Mouse (Mus musculus) heart, postnatal 0 days (tissue): Measurements from ENCODE around the gene Tssk2. TPM values are rescaled to one million over a fixed set of nuclear protein-coding genes. Genes with fewer than 3 reads are reported as not detected.
A peak's percentile ranks its signal among the peaks of the same experiment; 100 is the strongest.

Source experiments
- ATAC-seq: fragments of 200-750 bp; cut with Nextera tagmentation; 2 replicates; pipeline ENCODE4 v1.8.0; 2017; ENCODE audit warnings: low read depth, moderate number of reproducible peaks, moderate library complexity; ENCODE audit not compliant: insufficient read depth
- DNase-seq: peaks from one replicate; pipeline ENCODE4 v3.0.0-alpha.2; 2016; ENCODE audit warnings: low spot score
- H3K27ac ChIP-seq: fragments of 300-500 bp; sonication (generic); 2 replicates; pipeline ENCODE4 v1.5.1; 2014; ENCODE audit warnings: low read depth, mild to moderate bottlenecking
- H3K27me3 ChIP-seq: fragments of 300-500 bp; sonication (generic); 2 replicates; pipeline ENCODE4 v1.6.1; 2014; ENCODE audit warnings: low read length, mixed read lengths; ENCODE audit not compliant: control insufficient read depth, insufficient read depth
- H3K36me3 ChIP-seq: fragments of 300-500 bp; sonication (generic); replicated peaks from 2 replicates; pipeline ENCODE4 v1.6.1; 2014; ENCODE audit warnings: low read length, mixed read lengths; ENCODE audit not compliant: control insufficient read depth, insufficient read depth
- H3K4me1 ChIP-seq: fragments of 300-500 bp; sonication (generic); 2 replicates; pipeline ENCODE4 v1.6.1; 2014; ENCODE audit warnings: antibody characterized with exemption; ENCODE audit not compliant: control insufficient read depth, insufficient read depth
- H3K4me2 ChIP-seq: fragments of 300-500 bp; sonication (generic); 2 replicates; pipeline ENCODE4 v1.6.1; 2014; ENCODE audit warnings: low read depth, mild to moderate bottlenecking, low read length, moderate library complexity
- H3K4me3 ChIP-seq: fragments of 300-500 bp; sonication (generic); 2 replicates; pipeline ENCODE4 v1.5.1; 2014; ENCODE audit warnings: low read depth, low read length
- H3K9ac ChIP-seq: fragments of 300-500 bp; sonication (generic); replicated peaks from 2 replicates; pipeline ENCODE4 v1.6.1; 2014; ENCODE audit warnings: low read depth, low read length, mixed read lengths
- H3K9me3 ChIP-seq: fragments of 300-500 bp; sonication (generic); replicated peaks from 2 replicates; pipeline ENCODE4 v1.6.1; 2016; ENCODE audit warnings: low read length; ENCODE audit not compliant: control insufficient read depth
- CTCF ChIP-seq: IDR thresholded peaks from 2 replicates; pipeline ENCODE4 v1.5.1; 2016; ENCODE audit warnings: antibody characterized with exemption, control low read depth, low read depth
- EP300 ChIP-seq: IDR thresholded peaks from 2 replicates; pipeline ENCODE4 v1.6.1; 2016; ENCODE audit warnings: antibody characterized with exemption, low read depth
- WGBS: fragments of 180-500 bp; shearing (Covaris S2); extraction: QIAGEN DNeasy Blood & Tissue Kit; methylation state at CpG from one replicate; pipeline ENCODE4 v1.1.7; 2014; 5-methylcytosine and 5-hydroxymethylcytosine counted together
- polyA plus RNA-seq: library from polyadenylated mRNA; unstranded; fragments of >200 nt; fragmentation: Nextera tagmentation; extraction: Ambion mirVana; gene quantifications from 2 replicates; pipeline ENCODE4 v1.2.1, GENCODE M21; 2015
- total RNA-seq: library from RNA; depleted of rRNA; stranded (reverse); fragments of >200 nt; gene quantifications from 2 replicates; pipeline ENCODE4 v1.2.3, GENCODE M21; 2014; ENCODE audit warnings: low replicate concordance; rRNA removed

Tssk2 gene
- not detected in 2 replicates for total RNA-seq
- not detected in 2 replicates for polyA plus RNA-seq

DNA sequence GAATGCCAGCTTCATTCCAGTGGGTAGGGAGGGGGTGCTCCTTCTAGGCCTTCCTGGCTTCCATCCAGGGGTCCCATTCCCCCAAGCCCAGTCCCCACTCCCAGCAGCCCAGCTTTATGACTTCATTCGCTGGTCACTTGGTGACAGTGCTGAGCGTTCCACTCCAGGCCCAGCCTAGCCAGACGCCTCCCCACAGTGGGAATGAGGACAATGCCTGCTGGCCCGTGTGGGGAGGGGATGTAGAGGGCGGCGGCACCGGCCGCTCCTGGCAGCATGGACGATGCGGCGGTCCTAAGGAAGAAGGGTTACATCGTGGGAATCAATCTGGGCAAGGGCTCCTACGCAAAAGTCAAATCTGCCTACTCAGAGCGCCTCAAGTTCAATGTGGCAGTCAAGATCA lies at the start of gene Tssk2, which contains the start of gene Dgcr2:
Gene Tssk2, plus strand, starts transcription at position 176 of the 400 bp plus-strand sequence.
Gene Dgcr2, minus strand, starts transcription at position 101 of the 400 bp plus-strand sequence.
- Histone ChIP-seq H3K9me3 (no peaks in the 10 kb centered on the region), H3K27ac (no peak within 1 kb of the TSS), H3K36me3 (peaks cover 46% of the 10 kb centered on the region), H3K4me2 (no peak within 1 kb of the TSS), H3K27me3 (no peaks in the 10 kb centered on the region), H3K9ac (no peak within 1 kb of the TSS), H3K4me1 (no peaks in the 10 kb centered on the region), H3K4me3 (no peak within 1 kb of the TSS)
- WGBS, result 87% methylated on average over 14 of the region's 14 CpGs
- DNase-seq (no peak), ATAC-seq (no peak)
- TF ChIP-seq CTCF (no peak), EP300 (no peak)

DNA sequence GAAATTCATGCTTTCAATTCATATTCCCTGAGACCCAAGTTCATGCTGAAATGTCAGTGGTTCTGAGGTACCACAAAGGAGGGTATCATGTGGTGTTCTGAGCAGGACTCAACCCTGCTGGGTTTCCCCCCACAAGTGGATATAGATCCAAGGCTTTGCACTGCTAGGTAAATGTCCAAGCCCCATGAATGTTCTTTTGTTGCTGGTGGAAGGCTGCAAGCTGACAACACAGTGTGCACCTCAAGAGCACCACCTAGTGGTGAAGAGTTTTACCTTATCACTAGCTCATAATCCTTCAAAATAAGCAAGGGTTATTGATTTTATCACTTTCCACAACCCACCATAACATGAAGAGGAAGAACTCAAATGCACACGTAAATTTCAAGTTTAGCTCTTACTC lies 49.5 kb upstream of the Tssk2 start:
- ATAC-seq (no peak), DNase-seq (no peak)
- no peaks in the 10 kb centered on the region for H3K9me3 ChIP-seq
- H3K9ac ChIP-seq, result no peak overlapping the region
- TF ChIP-seq CTCF (peak; percentile 78), EP300 (no peak)
- peaks cover 88% of the 10 kb centered on the region for H3K36me3 ChIP-seq
- no peaks in the 10 kb centered on the region for H3K27me3 ChIP-seq
- no peak overlapping the region for H3K4me3 ChIP-seq
- H3K27ac ChIP-seq, result no peak overlapping the region
- H3K4me1 ChIP-seq, result no peaks in the 10 kb centered on the region
- 26% methylated on average over 1 of the region's 1 CpGs for WGBS
- no peak overlapping the region for H3K4me2 ChIP-seq

DNA sequence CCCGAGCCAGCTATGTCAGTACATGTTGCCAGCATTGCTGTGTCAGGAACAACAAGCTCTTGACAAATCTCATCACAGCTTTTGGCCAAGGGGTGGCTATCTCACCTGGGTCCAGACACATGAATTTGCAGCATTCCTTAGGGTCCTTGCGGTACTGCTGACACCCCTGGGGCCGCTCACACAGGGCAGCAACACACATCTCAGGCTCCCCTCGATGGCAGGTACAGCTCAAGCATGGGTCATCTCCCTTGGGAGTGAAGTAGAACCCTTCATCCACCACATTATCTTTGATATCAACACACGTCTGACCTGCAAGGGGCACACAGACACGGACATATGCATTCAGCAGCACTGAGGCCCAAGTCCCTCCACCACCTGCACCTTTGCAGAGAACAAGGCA lies 49.0 kb upstream of the Tssk2 start:
- no peak for DNase-seq
- Histone ChIP-seq H3K9me3 (no peaks in the 10 kb centered on the region), H3K4me2 (no peak overlapping the region), H3K9ac (no peak overlapping the region), H3K36me3 (peaks cover 88% of the 10 kb centered on the region), H3K4me1 (no peaks in the 10 kb centered on the region), H3K27ac (no peak overlapping the region), H3K27me3 (no peaks in the 10 kb centered on the region), H3K4me3 (no peak overlapping the region)
- TF ChIP-seq EP300 (no peak), CTCF (no peak)
- ATAC-seq, result no peak
- 72% methylated on average over 6 of the region's 6 CpGs for WGBS

DNA sequence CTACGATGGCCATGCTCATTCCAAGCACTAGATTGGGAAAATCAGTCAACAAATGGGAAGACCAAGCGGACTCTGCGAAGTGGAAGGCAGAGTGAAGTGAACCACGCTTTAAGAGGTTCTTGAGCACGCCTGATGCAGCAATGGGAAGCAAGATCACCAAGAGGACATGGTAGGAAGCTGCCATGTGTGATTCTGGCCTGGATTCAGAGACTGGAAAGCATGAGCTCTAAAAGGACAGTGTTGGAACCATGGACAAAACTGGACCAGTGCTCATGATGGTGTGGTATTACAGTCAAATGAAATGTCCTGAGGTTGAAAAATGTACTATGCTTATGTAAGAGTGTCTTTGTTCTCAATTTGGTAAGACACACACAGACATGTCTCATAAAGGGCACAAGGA lies 47.1 kb upstream of the Tssk2 start:
- no peaks in the 10 kb centered on the region for H3K9me3 ChIP-seq
- ATAC-seq, result no peak
- WGBS, result 91% methylated on average over 5 of the region's 5 CpGs

DNA sequence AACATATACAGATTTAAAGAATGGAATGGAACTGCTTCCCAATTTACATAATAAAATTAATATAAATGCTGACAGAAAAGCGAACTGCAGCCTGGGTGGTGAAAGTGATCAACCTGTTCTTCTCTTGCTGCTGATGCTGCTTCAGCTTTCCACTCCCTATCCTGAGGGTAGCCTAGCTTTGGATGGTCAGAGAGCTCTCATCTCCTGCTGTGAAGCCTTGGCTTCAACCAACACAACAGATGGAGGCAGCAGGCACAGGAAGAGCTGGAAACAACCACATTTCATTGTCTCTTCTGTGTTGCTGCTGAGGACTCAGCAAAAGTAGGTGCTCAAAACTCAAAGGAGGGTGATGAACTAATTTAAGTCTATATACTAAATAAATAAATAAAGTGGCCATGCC lies 46.6 kb upstream of the Tssk2 start:
- Histone ChIP-seq H3K4me2 (no peak overlapping the region), H3K36me3 (peaks cover 86% of the 10 kb centered on the region), H3K4me1 (no peaks in the 10 kb centered on the region), H3K27me3 (no peaks in the 10 kb centered on the region), H3K9ac (no peak overlapping the region), H3K4me3 (no peak overlapping the region), H3K9me3 (no peaks in the 10 kb centered on the region), H3K27ac (no peak overlapping the region)
- TF ChIP-seq CTCF (no peak), EP300 (no peak)
- DNase-seq (no peak), ATAC-seq (no peak)
- WGBS, result 94% methylated on average over 1 of the region's 1 CpGs

More for the DNA sequence above, 47.1 kb upstream of the Tssk2 start:
- TF ChIP-seq EP300, result no peak
- TF ChIP-seq CTCF, result no peak
- peaks cover 86% of the 10 kb centered on the region for H3K36me3 ChIP-seq
- no peaks in the 10 kb centered on the region for H3K27me3 ChIP-seq
- no peak overlapping the region for H3K4me3 ChIP-seq
- no peaks in the 10 kb centered on the region for H3K4me1 ChIP-seq
- DNase-seq, result no peak
- no peak overlapping the region for H3K27ac ChIP-seq
- H3K9ac ChIP-seq, result no peak overlapping the region
- no peak overlapping the region for H3K4me2 ChIP-seq

DNA sequence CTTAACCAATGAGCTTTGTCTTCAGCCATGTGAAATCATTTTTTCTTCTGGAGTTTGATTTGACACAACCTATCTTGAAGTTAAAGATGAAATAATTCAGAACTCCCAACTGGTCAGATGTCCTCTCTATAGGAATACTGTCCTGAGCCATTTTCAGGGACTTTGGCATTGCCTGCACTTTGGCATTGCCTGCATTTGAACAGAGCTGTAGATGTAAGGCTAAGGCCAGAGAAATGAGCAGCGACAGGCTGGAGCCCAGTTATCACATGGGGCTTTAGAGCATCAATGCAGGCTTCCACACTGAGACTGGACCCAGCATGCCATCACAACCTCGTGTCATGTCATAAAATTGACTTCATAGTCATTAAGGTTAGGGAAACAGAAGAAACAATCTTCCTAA lies 45.2 kb upstream of the Tssk2 start:
- H3K27me3 ChIP-seq, result no peaks in the 10 kb centered on the region
- WGBS, result 89% methylated on average over 2 of the region's 2 CpGs
- H3K36me3 ChIP-seq, result peaks cover 89% of the 10 kb centered on the region
- ATAC-seq (no peak), DNase-seq (no peak)
- H3K9ac ChIP-seq, result no peak overlapping the region
- no peak overlapping the region for H3K4me3 ChIP-seq
- H3K27ac ChIP-seq, result no peak overlapping the region
- H3K4me2 ChIP-seq, result no peak overlapping the region
- H3K4me1 ChIP-seq, result no peaks in the 10 kb centered on the region
- no peaks in the 10 kb centered on the region for H3K9me3 ChIP-seq
- TF ChIP-seq CTCF (no peak), EP300 (no peak)
